9 mouse cellular contexts compared by ENCODE assay signal in genomic region chr2:169958736-169959573, GRCm38 (mm10).
DNase-seq lines count a peak whose midpoint lies in the region; ATAC-seq and TF ChIP-seq lines count a peak whose summit lies in the region.
"Had no signal": no experiment of that assay in that cellular context is flagged by ENCODE, and none has a peak within 500 bp of the region (broad histone marks: within the 10 kb centered on the region; RNA-seq: fewer than 3 reads in every experiment).

No protein-coding gene starts in this region.

- TF ChIP-seq POLR2A in kidney, adult 2 months (IDR thresholded peaks at IDR 0.05; ENCODE audit: low read depth, low read length) = no peak
- TF ChIP-seq POLR2A in lung, adult 2 months (IDR thresholded peaks at IDR 0.05; ENCODE audit: borderline replicate concordance, extremely low read depth, low read depth, low read length) = no peak

- H3K4me3 ChIP-seq in kidney, adult 2 months (ENCODE audit: insufficient read depth, low read depth, low read length) = no peak overlapping the region
- no peak overlapping the region for H3K4me3 ChIP-seq in embryonic facial prominence, embryonic 11.5 days (ENCODE audit: low read depth, low read length)
- H3K4me3 ChIP-seq in stomach, postnatal 0 days (ENCODE audit: low read depth, low read length) = no peak overlapping the region
- H3K4me3 ChIP-seq in lung, adult 2 months (replicated peaks; ENCODE audit: extremely low read depth, low read depth, low read length) = no peak overlapping the region
- H3K4me3 ChIP-seq: liver, embryonic 15.5 days had no signal

- no peak overlapping the region for H3K27ac ChIP-seq in kidney, adult 2 months (ENCODE audit: insufficient read depth, low read depth, low read length)
- no peak overlapping the region for H3K27ac ChIP-seq in embryonic facial prominence, embryonic 11.5 days (replicated peaks; ENCODE audit: low read depth, low read length)
- H3K27ac ChIP-seq in stomach, postnatal 0 days (replicated peaks) = no peak overlapping the region
- H3K27ac ChIP-seq: liver, embryonic 15.5 days had no signal

- H3K36me3 ChIP-seq in kidney, adult 2 months (ENCODE audit: control insufficient read depth, insufficient read depth, low read length) = no peaks in the 10 kb centered on the region
- no peaks in the 10 kb centered on the region for H3K36me3 ChIP-seq in embryonic facial prominence, embryonic 11.5 days (replicated peaks; ENCODE audit: control insufficient read depth, insufficient read depth, low read depth, low read length)
- H3K36me3 ChIP-seq in stomach, postnatal 0 days (ENCODE audit: control insufficient read depth, insufficient read depth, low read length) = no peaks in the 10 kb centered on the region
- H3K36me3 ChIP-seq: liver, embryonic 15.5 days had no signal

- TF ChIP-seq EP300 in stomach, postnatal 0 days (optimal IDR thresholded peaks at IDR 0.05) = no peak

- no peak overlapping the region for H3K9ac ChIP-seq in embryonic facial prominence, embryonic 11.5 days (replicated peaks; ENCODE audit: low read length)
- no peak overlapping the region for H3K9ac ChIP-seq in stomach, postnatal 0 days (ENCODE audit: low read length)
- H3K9ac ChIP-seq: liver, embryonic 15.5 days had no signal

- H3K9me3 ChIP-seq in embryonic facial prominence, embryonic 11.5 days (replicated peaks; ENCODE audit: control insufficient read depth, low read length) = no peaks in the 10 kb centered on the region
- H3K9me3 ChIP-seq in stomach, postnatal 0 days (ENCODE audit: control insufficient read depth, low read length) = no peaks in the 10 kb centered on the region
- H3K9me3 ChIP-seq: liver, embryonic 15.5 days had no signal

- TF ChIP-seq CTCF in kidney, adult 2 months (conservative IDR thresholded peaks at IDR 0.05; ENCODE audit: insufficient read depth, insufficient read length, low read depth, low read length) = peak; percentile 6; the same call in 1 of the 2 replicates
- peak; percentile 42 for TF ChIP-seq CTCF in stomach, postnatal 0 days (IDR thresholded peaks at IDR 0.05; ENCODE audit: low read depth)
- no peak for TF ChIP-seq CTCF in lung, adult 2 months (IDR thresholded peaks at IDR 0.05; ENCODE audit: insufficient read depth, low read length)

- no peak for ATAC-seq in embryonic facial prominence, embryonic 11.5 days (replicated peaks; ENCODE audit: insufficient number of reproducible peaks, low FRiP score, low TSS enrichment, low read depth)
- ATAC-seq in stomach, postnatal 0 days (ENCODE audit: low FRiP score, low TSS enrichment) = no peak

- 39% methylated on average over 17 of the region's 17 CpGs for WGBS in kidney, adult 2 months
- WGBS in embryonic facial prominence, embryonic 11.5 days = 39% methylated on average over 17 of the region's 17 CpGs
- WGBS in stomach, postnatal 0 days = 39% methylated on average over 17 of the region's 17 CpGs
- WGBS in lung, adult 2 months = 28% methylated on average over 17 of the region's 17 CpGs

- no peaks in the 10 kb centered on the region for H3K27me3 ChIP-seq in kidney, adult 2 months (replicated peaks; ENCODE audit: control insufficient read depth, insufficient read depth, low read length)
- no peaks in the 10 kb centered on the region for H3K27me3 ChIP-seq in embryonic facial prominence, embryonic 11.5 days (ENCODE audit: control insufficient read depth, insufficient read depth, low read length)
- H3K27me3 ChIP-seq in stomach, postnatal 0 days (ENCODE audit: control insufficient read depth, insufficient read depth, low read length) = no peaks in the 10 kb centered on the region

- no peaks in the 10 kb centered on the region for H3K4me1 ChIP-seq in kidney, adult 2 months (ENCODE audit: control insufficient read depth, insufficient read depth, low read length)
- no peaks in the 10 kb centered on the region for H3K4me1 ChIP-seq in embryonic facial prominence, embryonic 11.5 days (ENCODE audit: control insufficient read depth, insufficient read depth, low read length)
- H3K4me1 ChIP-seq in stomach, postnatal 0 days (replicated peaks; ENCODE audit: control insufficient read depth, insufficient read depth) = no peaks in the 10 kb centered on the region
- no peaks in the 10 kb centered on the region for H3K4me1 ChIP-seq in lung, adult 2 months (ENCODE audit: control insufficient read depth, insufficient read depth, low read length)
- H3K4me1 ChIP-seq: liver, embryonic 15.5 days had no signal

- no peak for DNase-seq in kidney, adult 2 months
- DNase-seq in kidney, adult 11 months = no peak
- peak; percentile 1 for DNase-seq in thymus, postnatal 25 days
- DNase-seq in thymus, postnatal 36 days = no peak
- peak; percentile 38 for DNase-seq in embryonic facial prominence, embryonic 11.5 days (ENCODE audit: low spot score)
- no peak for DNase-seq in stomach, postnatal 0 days (ENCODE audit: low spot score)
- DNase-seq in lung, adult 2 months = no peak
- no peak for DNase-seq in spleen, postnatal 10 days (ENCODE audit: low spot score in 2 of 2)

- no peak overlapping the region for H3K4me2 ChIP-seq in embryonic facial prominence, embryonic 11.5 days (ENCODE audit: low read depth, low read length)
- no peak overlapping the region for H3K4me2 ChIP-seq in stomach, postnatal 0 days (replicated peaks; ENCODE audit: low read depth)
- H3K4me2 ChIP-seq: liver, embryonic 15.5 days had no signal

Comparison
In these comparisons a context has a peak if more than half of its experiments do, and no peak if none do; other contexts are left out.
1. DNase-seq: peak in thymus, postnatal 25 days (single experiment) and embryonic facial prominence, embryonic 11.5 days (single experiment); none in kidney, adult 2 months (single experiment), kidney, adult 11 months (single experiment), thymus, postnatal 36 days (0 of 2), stomach, postnatal 0 days (single experiment), lung, adult 2 months (single experiment) and spleen, postnatal 10 days (0 of 2).